In genomic region chr17:10026770-10027169, GRCm38 (mm10) we compare ENCODE assay signal across 17 mouse cellular contexts.
DNase-seq lines count a peak whose midpoint lies in the region; TF ChIP-seq lines count a peak whose summit lies in the region.
"Had no signal": no experiment of that assay in that cellular context is flagged by ENCODE, and none has a peak within 500 bp of the region (broad histone marks: within the 10 kb centered on the region; RNA-seq: fewer than 3 reads in every experiment).

No protein-coding gene starts in this region.

- no peaks in the 10 kb centered on the region for H3K27me3 ChIP-seq in myocyte (ENCODE audit: control insufficient read depth, insufficient read depth, insufficient read length)
- H3K27me3 ChIP-seq: CH12.LX, Patski had no signal

- H3K4me2 ChIP-seq in myocyte (ENCODE audit: low read depth) = no peak overlapping the region

- H3ac ChIP-seq in myocyte (ENCODE audit: control insufficient read depth, insufficient read length) = no peak overlapping the region

- TF ChIP-seq POLR2A in myocyte (IDR thresholded peaks at IDR 0.05; ENCODE audit: insufficient read length, low read depth) = no peak

- H3K4me3 ChIP-seq in myocyte = no peak overlapping the region

- peak; percentile 66 for DNase-seq in heart, adult 11 months
- no peak for DNase-seq in heart, adult 9 months (ENCODE audit: low spot score in 2 of 2)
- DNase-seq in layer of hippocampus, adult 11-12 months (ENCODE audit: low spot score) = no peak
- DNase-seq: adrenal gland, adult 2 months; adrenal gland, adult 8-10 months; adrenal gland, postnatal 10 days; adrenal gland, postnatal 14 days; adrenal gland, postnatal 25 days; adrenal gland, postnatal 36 days; B cell, adult 2 months; cerebellum, adult 11 months; cerebellum, adult 11-12 months; cerebellum, adult 18-20 months had no signal

- H3K79me2 ChIP-seq in myocyte (ENCODE audit: control insufficient read depth, insufficient read depth) = no peaks in the 10 kb centered on the region

- H3K36me3 ChIP-seq in myocyte (ENCODE audit: control insufficient read depth, insufficient read depth) = no peaks in the 10 kb centered on the region
- H3K36me3 ChIP-seq: G1E had no signal

TF ChIP-seq in myocyte, 11 proteins besides CTCF, POLR2A, EP300 and RAD21:
- TF ChIP-seq MAX (IDR thresholded peaks at IDR 0.05; ENCODE audit: low read depth) (no peak), MYOG (IDR thresholded peaks at IDR 0.05; ENCODE audit: control insufficient read depth in 1 of 3, insufficient read depth in 1 of 3, insufficient read length in 2 of 3, low read depth in 2 of 3) (peak in 1 of 3 experiments; percentile 48), CEBPB (IDR thresholded peaks at IDR 0.05; ENCODE audit: insufficient read depth, poor library complexity, severe bottlenecking) (no peak), POLR2AphosphoS2 (IDR thresholded peaks at IDR 0.05; ENCODE audit: insufficient read length, low read depth) (no peak), TCF3 (IDR thresholded peaks at IDR 0.05; ENCODE audit: insufficient read length, low read depth) (no peak), SRF (IDR thresholded peaks at IDR 0.05; ENCODE audit: control insufficient read depth, insufficient read length, low read depth) (no peak), MYOD1 (IDR thresholded peaks at IDR 0.05; ENCODE audit: control insufficient read depth in 1 of 3, insufficient read length in 2 of 3, low read depth in 2 of 3) (peak in 2 of 3 experiments; percentile 68 to 78), USF1 (IDR thresholded peaks at IDR 0.05; ENCODE audit: low read depth) (no peak), REST (IDR thresholded peaks at IDR 0.05; ENCODE audit: insufficient read depth, insufficient read length) (no peak), E2F4 (IDR thresholded peaks at IDR 0.05; ENCODE audit: insufficient read depth) (no peak), TCF12 (IDR thresholded peaks at IDR 0.05; ENCODE audit: insufficient read depth, poor library complexity, severe bottlenecking) (no peak)
